Mouse (Mus musculus) heart, embryonic 14.5 days (tissue): ENCODE data around the gene Ptprj. TPM values are rescaled to one million over a fixed set of nuclear protein-coding genes. Genes with fewer than 3 reads are reported as not detected.
"Not testable (repeated sequence)": the region's sequence is repeated elsewhere in the genome, so short reads cannot be mapped to it uniquely, and the experiment has no call there.

Source experiments
- ATAC-seq: fragments of 200-750 bp; cut with Nextera tagmentation; 2 replicates; pipeline ENCODE4 v1.8.0; 2017; ENCODE audit warnings: low read depth, moderate TSS enrichment; ENCODE audit not compliant: insufficient number of reproducible peaks, insufficient read depth, low FRiP score
- H3K27ac ChIP-seq, 2 experiments: fragments of 200-500 bp in 1 of 2; fragments of 300-500 bp in 1 of 2; sonication (generic) in 1 of 2; replicated peaks in 1 of 2; 2 replicates each; pipeline ENCODE4 v1.5.1; 2012 to 2014; ENCODE audit warnings: low read depth in 2 of 2, low read length in 2 of 2, control low read depth in 1 of 2, mild to moderate bottlenecking in 1 of 2, mixed read lengths in 1 of 2; ENCODE audit not compliant: control insufficient read depth in 1 of 2, insufficient read depth in 1 of 2
- H3K27me3 ChIP-seq: fragments of 300-500 bp; sonication (generic); 2 replicates; pipeline ENCODE4 v1.6.1; 2014; ENCODE audit warnings: mild to moderate bottlenecking, low read length, control low read depth; ENCODE audit not compliant: control insufficient read depth, insufficient read depth
- H3K36me3 ChIP-seq: fragments of 300-500 bp; sonication (generic); 2 replicates; pipeline ENCODE4 v1.6.1; 2014; ENCODE audit warnings: mild to moderate bottlenecking, control low read depth, low read length, mixed read lengths; ENCODE audit not compliant: control insufficient read depth, insufficient read depth
- H3K4me1 ChIP-seq, 2 experiments: fragments of 200-500 bp in 1 of 2; fragments of 300-500 bp in 1 of 2; sonication (generic) in 1 of 2; 2 replicates each; pipeline ENCODE4 v1.6.1; 2012 to 2014; ENCODE audit warnings: low read length in 2 of 2, control low read depth in 1 of 2, mixed read lengths in 1 of 2; ENCODE audit not compliant: control insufficient read depth in 2 of 2, insufficient read depth in 2 of 2
- H3K4me2 ChIP-seq: fragments of 300-500 bp; sonication (generic); 2 replicates; pipeline ENCODE4 v1.6.1; 2014; ENCODE audit warnings: mild to moderate bottlenecking, low read length
- H3K4me3 ChIP-seq, 2 experiments: fragments of 200-500 bp in 1 of 2; fragments of 300-500 bp in 1 of 2; sonication (generic) in 1 of 2; 2 replicates each; pipeline ENCODE4 v1.5.1; 2012 to 2014; ENCODE audit warnings: low read length in 2 of 2, mild to moderate bottlenecking in 2 of 2, control low read depth in 1 of 2, low read depth in 1 of 2, moderate library complexity in 1 of 2; ENCODE audit not compliant: control insufficient read depth in 1 of 2, insufficient read depth in 1 of 2
- H3K9ac ChIP-seq: fragments of 300-500 bp; sonication (generic); 2 replicates; pipeline ENCODE4 v1.6.1; 2014; ENCODE audit warnings: mild to moderate bottlenecking, low read length
- H3K9me3 ChIP-seq: fragments of 300-500 bp; sonication (generic); 2 replicates; pipeline ENCODE4 v1.6.1; 2016; ENCODE audit warnings: low read length, control low read depth; ENCODE audit not compliant: control insufficient read depth
- WGBS: fragments of 180-500 bp; shearing (Covaris S2); extraction: QIAGEN DNeasy Blood & Tissue Kit; methylation state at CpG from one replicate; pipeline ENCODE4 v1.1.7; 2014; 5-methylcytosine and 5-hydroxymethylcytosine counted together
- polyA plus RNA-seq: library from polyadenylated mRNA; unstranded; fragments of >200 nt; fragmentation: Nextera tagmentation; extraction: Ambion mirVana; gene quantifications from 2 replicates; pipeline ENCODE4 v1.2.1, GENCODE M21; 2014

Gene Ptprj
- polyA plus RNA-seq, 1 experiment from 2014 or later = 1.5 TPM

GRCm38 (mm10) chr2:90463735-90464134, 116.7 kb downstream of the Ptprj start:
- Histone ChIP-seq H3K9me3 (no peaks in the 10 kb centered on the region), H3K36me3 (peaks cover 7% of the 10 kb centered on the region), H3K27me3 (no peaks in the 10 kb centered on the region), H3K27ac (no peak overlapping the region), H3K4me3 (no peak overlapping the region), H3K4me2 (no peak overlapping the region), H3K4me1 (no peaks in the 10 kb centered on the region), H3K9ac (no peak overlapping the region)
- ATAC-seq = no peak
- WGBS = 89% methylated on average over 5 of the region's 5 CpGs

- Histone ChIP-seq H3K9ac (no peak overlapping the region), H3K36me3 (peaks cover 9% of the 10 kb centered on the region), H3K9me3 (no peaks in the 10 kb centered on the region), H3K4me2 (no peak overlapping the region), H3K27ac (no peak overlapping the region), H3K4me3 (no peak overlapping the region), H3K27me3 (no peaks in the 10 kb centered on the region), H3K4me1 (no peaks in the 10 kb centered on the region)
- no peak for ATAC-seq
Observed at GRCm38 (mm10) chr2:90462252-90462651, 118.2 kb downstream of the Ptprj start.

GRCm38 (mm10) chr2:90457946-90458345, 122.5 kb downstream of the Ptprj start:
- H3K27ac ChIP-seq = no peak overlapping the region
- ATAC-seq = no peak
- no peak overlapping the region for H3K4me2 ChIP-seq
- no peak overlapping the region for H3K4me3 ChIP-seq
- peaks cover 9% of the 10 kb centered on the region for H3K36me3 ChIP-seq
- no peaks in the 10 kb centered on the region for H3K4me1 ChIP-seq
- H3K9ac ChIP-seq = no peak overlapping the region
- WGBS = 85% methylated on average over 12 of the region's 12 CpGs
- no peaks in the 10 kb centered on the region for H3K27me3 ChIP-seq
- H3K9me3 ChIP-seq = no peaks in the 10 kb centered on the region

- H3K4me1 ChIP-seq = no peaks in the 10 kb centered on the region
- H3K4me2 ChIP-seq = no peak overlapping the region
- H3K27me3 ChIP-seq = no peaks in the 10 kb centered on the region
- WGBS = 79% methylated on average over 3 of the region's 3 CpGs
- no peak overlapping the region for H3K9ac ChIP-seq
- no peak overlapping the region for H3K4me3 ChIP-seq
- no peaks in the 10 kb centered on the region; the same call in 1 of the 2 replicates for H3K36me3 ChIP-seq
- H3K27ac ChIP-seq = no peak overlapping the region
- ATAC-seq = no peak
- H3K9me3 ChIP-seq = no peaks in the 10 kb centered on the region
Observed at GRCm38 (mm10) chr2:90452380-90452779, 128.1 kb downstream of the Ptprj start.

GRCm38 (mm10) chr2:90448967-90449740, 131.3 kb downstream of the Ptprj start:
- Histone ChIP-seq H3K36me3 (no peaks in the 10 kb centered on the region; the same call in 1 of the 2 replicates), H3K9ac (no peak overlapping the region), H3K4me3 (no peak overlapping the region), H3K27me3 (no peaks in the 10 kb centered on the region), H3K4me1 (no peaks in the 10 kb centered on the region), H3K9me3 (no peaks in the 10 kb centered on the region), H3K27ac (no peak overlapping the region), H3K4me2 (no peak overlapping the region)
- WGBS = 71% methylated on average over 15 of the region's 15 CpGs
- ATAC-seq = no peak

- Histone ChIP-seq H3K9me3 (no peaks in the 10 kb centered on the region), H3K27me3 (no peaks in the 10 kb centered on the region), H3K9ac (no peak overlapping the region), H3K36me3 (no peaks in the 10 kb centered on the region), H3K4me3 (no peak overlapping the region), H3K4me1 (no peaks in the 10 kb centered on the region), H3K4me2 (no peak overlapping the region), H3K27ac (no peak overlapping the region)
- 77% methylated on average over 5 of the region's 5 CpGs for WGBS
- ATAC-seq = no peak
Observed at GRCm38 (mm10) chr2:90443811-90444210, 136.6 kb downstream of the Ptprj start.

- not testable (repeated sequence) for H3K27me3 ChIP-seq, H3K4me3 ChIP-seq, H3K4me1 ChIP-seq, H3K4me2 ChIP-seq, H3K9ac ChIP-seq, ATAC-seq, H3K9me3 ChIP-seq, H3K36me3 ChIP-seq, H3K27ac ChIP-seq
- 76% methylated on average over 4 of the region's 4 CpGs for WGBS
Observed at GRCm38 (mm10) chr2:90441811-90442210, 138.6 kb downstream of the Ptprj start.

GRCm38 (mm10) chr2:90440169-90440568, 140.3 kb downstream of the Ptprj start:
- not testable (repeated sequence) for H3K27me3 ChIP-seq, ATAC-seq, H3K4me2 ChIP-seq, H3K9ac ChIP-seq, H3K4me1 ChIP-seq, H3K27ac ChIP-seq, H3K36me3 ChIP-seq, H3K9me3 ChIP-seq, H3K4me3 ChIP-seq
